Mouse (Mus musculus): ENCODE measurements around the gene Tpx2. TPM values are rescaled to one million over a fixed set of nuclear protein-coding genes. Genes with fewer than 3 reads are reported as not detected.
A peak's percentile ranks its signal among the peaks of the same experiment; 100 is the strongest.

Tpx2 gene
- polyA plus RNA-seq, 1 experiment from 2014 or later = 88.3 TPM

- 78% methylated on average over 6 of the region's 6 CpGs for WGBS
- peaks cover 38% of the 10 kb centered on the region for H3K27me3 ChIP-seq (replicated peaks; ENCODE audit: control insufficient read depth, insufficient read depth, low read length)
- H3K9ac ChIP-seq (ENCODE audit: low read length) = no peak overlapping the region
- H3K36me3 ChIP-seq (ENCODE audit: control insufficient read depth, insufficient read depth, low read length) = no peaks in the 10 kb centered on the region
- H3K4me3 ChIP-seq (ENCODE audit: low read depth, low read length) = no peak overlapping the region
- no peak overlapping the region for H3K27ac ChIP-seq (ENCODE audit: low read depth)
- no peak overlapping the region for H3K4me2 ChIP-seq (ENCODE audit: low read length)
- no peaks in the 10 kb centered on the region for H3K9me3 ChIP-seq (ENCODE audit: control insufficient read depth, low read length)
- H3K4me1 ChIP-seq (replicated peaks; ENCODE audit: control insufficient read depth, insufficient read depth, low read length) = peaks cover 20% of the 10 kb centered on the region
- DNase-seq (ENCODE audit: low spot score) (no peak), ATAC-seq (replicated peaks; ENCODE audit: low FRiP score, low TSS enrichment, low read depth) (no peak)
Observed at GRCm38 (mm10) chr2:152909848-152910247, 62.1 kb downstream of the Tpx2 start.

GRCm38 (mm10) chr2:152911031-152911430 lies 63.3 kb downstream of the Tpx2 start, which contains the start of gene Mylk2:
Gene Mylk2, plus strand, starts transcription at chr2:152911352.
- WGBS = 25% methylated on average over 12 of the region's 12 CpGs
- H3K4me1 ChIP-seq (replicated peaks; ENCODE audit: control insufficient read depth, insufficient read depth, low read length) = peaks cover 16% of the 10 kb centered on the region; the same call in 1 of the 2 replicates
- ATAC-seq (replicated peaks; ENCODE audit: low FRiP score, low TSS enrichment, low read depth) = no peak
- H3K36me3 ChIP-seq (ENCODE audit: control insufficient read depth, insufficient read depth, low read length) = no peaks in the 10 kb centered on the region
- H3K4me2 ChIP-seq (ENCODE audit: low read length) = no peak within 1 kb of the TSS
- H3K9ac ChIP-seq (ENCODE audit: low read length) = no peak within 1 kb of the TSS
- no peak for DNase-seq (ENCODE audit: low spot score)
- no peak within 1 kb of the TSS for H3K27ac ChIP-seq (ENCODE audit: low read depth)
- H3K27me3 ChIP-seq (replicated peaks; ENCODE audit: control insufficient read depth, insufficient read depth, low read length) = peaks cover 41% of the 10 kb centered on the region
- H3K9me3 ChIP-seq (ENCODE audit: control insufficient read depth, low read length) = no peaks in the 10 kb centered on the region
- no peak within 1 kb of the TSS for H3K4me3 ChIP-seq (ENCODE audit: low read depth, low read length)

GRCm38 (mm10) chr2:152911432-152911831 lies 63.7 kb downstream of the Tpx2 start:
- no peaks in the 10 kb centered on the region for H3K9me3 ChIP-seq (ENCODE audit: control insufficient read depth, low read length)
- H3K9ac ChIP-seq (ENCODE audit: low read length) = no peak overlapping the region
- H3K36me3 ChIP-seq (ENCODE audit: control insufficient read depth, insufficient read depth, low read length) = no peaks in the 10 kb centered on the region
- no peak overlapping the region for H3K4me3 ChIP-seq (ENCODE audit: low read depth, low read length)
- peaks cover 13% of the 10 kb centered on the region; the same call in 1 of the 2 replicates for H3K4me1 ChIP-seq (replicated peaks; ENCODE audit: control insufficient read depth, insufficient read depth, low read length)
- ATAC-seq (replicated peaks; ENCODE audit: low FRiP score, low TSS enrichment, low read depth) (no peak), DNase-seq (ENCODE audit: low spot score) (no peak)
- peaks cover 41% of the 10 kb centered on the region for H3K27me3 ChIP-seq (replicated peaks; ENCODE audit: control insufficient read depth, insufficient read depth, low read length)
- H3K4me2 ChIP-seq (ENCODE audit: low read length) = no peak overlapping the region
- 22% methylated on average over 6 of the region's 6 CpGs for WGBS
- H3K27ac ChIP-seq (ENCODE audit: low read depth) = no peak overlapping the region

- DNase-seq (ENCODE audit: low spot score) (no peak), ATAC-seq (replicated peaks; ENCODE audit: low FRiP score, low TSS enrichment, low read depth) (no peak)
- WGBS = 37% methylated on average over 7 of the region's 7 CpGs
- no peaks in the 10 kb centered on the region for H3K9me3 ChIP-seq (ENCODE audit: control insufficient read depth, low read length)
- no peaks in the 10 kb centered on the region for H3K36me3 ChIP-seq (ENCODE audit: control insufficient read depth, insufficient read depth, low read length)
- no peak overlapping the region for H3K4me3 ChIP-seq (ENCODE audit: low read depth, low read length)
- H3K27ac ChIP-seq (ENCODE audit: low read depth) = no peak overlapping the region
- peaks cover 12% of the 10 kb centered on the region; the same call in 1 of the 2 replicates for H3K4me1 ChIP-seq (replicated peaks; ENCODE audit: control insufficient read depth, insufficient read depth, low read length)
- H3K9ac ChIP-seq (ENCODE audit: low read length) = no peak overlapping the region
- no peak overlapping the region for H3K4me2 ChIP-seq (ENCODE audit: low read length)
- peaks cover 41% of the 10 kb centered on the region for H3K27me3 ChIP-seq (replicated peaks; ENCODE audit: control insufficient read depth, insufficient read depth, low read length)
Observed at GRCm38 (mm10) chr2:152913471-152913870, 65.7 kb downstream of the Tpx2 start.

GRCm38 (mm10) chr2:152914310-152915120 lies 66.8 kb downstream of the Tpx2 start:
- no peak overlapping the region for H3K27ac ChIP-seq (ENCODE audit: low read depth)
- peak; percentile 73 for ATAC-seq (replicated peaks; ENCODE audit: low FRiP score, low TSS enrichment, low read depth)
- no peaks in the 10 kb centered on the region for H3K36me3 ChIP-seq (ENCODE audit: control insufficient read depth, insufficient read depth, low read length)
- H3K9me3 ChIP-seq (ENCODE audit: control insufficient read depth, low read length) = no peaks in the 10 kb centered on the region
- H3K27me3 ChIP-seq (replicated peaks; ENCODE audit: control insufficient read depth, insufficient read depth, low read length) = peaks cover 41% of the 10 kb centered on the region
- no peak overlapping the region for H3K4me3 ChIP-seq (ENCODE audit: low read depth, low read length)
- DNase-seq (ENCODE audit: low spot score) = peak; percentile 92
- 2% methylated on average over 18 of the region's 18 CpGs for WGBS
- H3K4me2 ChIP-seq (ENCODE audit: low read length) = peak overlapping the region; percentile 13; the same call in 1 of the 2 replicates
- H3K4me1 ChIP-seq (replicated peaks; ENCODE audit: control insufficient read depth, insufficient read depth, low read length) = peaks cover 16% of the 10 kb centered on the region; the same call in 1 of the 2 replicates
- no peak overlapping the region for H3K9ac ChIP-seq (ENCODE audit: low read length)

GRCm38 (mm10) chr2:152915453-152915852 lies 67.7 kb downstream of the Tpx2 start:
- no peak for ATAC-seq (replicated peaks; ENCODE audit: low FRiP score, low TSS enrichment, low read depth)
- Histone ChIP-seq H3K9ac (ENCODE audit: low read length) (no peak overlapping the region), H3K9me3 (ENCODE audit: control insufficient read depth, low read length) (no peaks in the 10 kb centered on the region), H3K4me2 (ENCODE audit: low read length) (no peak overlapping the region), H3K36me3 (ENCODE audit: control insufficient read depth, insufficient read depth, low read length) (no peaks in the 10 kb centered on the region), H3K27me3 (replicated peaks; ENCODE audit: control insufficient read depth, insufficient read depth, low read length) (peaks cover 38% of the 10 kb centered on the region), H3K4me1 (replicated peaks; ENCODE audit: control insufficient read depth, insufficient read depth, low read length) (peaks cover 16% of the 10 kb centered on the region; the same call in 1 of the 2 replicates), H3K27ac (ENCODE audit: low read depth) (no peak overlapping the region), H3K4me3 (ENCODE audit: low read depth, low read length) (no peak overlapping the region)
- 67% methylated on average over 4 of the region's 4 CpGs for WGBS
- no peak for DNase-seq (ENCODE audit: low spot score)

GRCm38 (mm10) chr2:152916111-152916510 lies 68.3 kb downstream of the Tpx2 start:
- 55% methylated on average over 5 of the region's 5 CpGs for WGBS
- Histone ChIP-seq H3K4me1 (replicated peaks; ENCODE audit: control insufficient read depth, insufficient read depth, low read length) (peaks cover 16% of the 10 kb centered on the region; the same call in 1 of the 2 replicates), H3K9me3 (ENCODE audit: control insufficient read depth, low read length) (no peaks in the 10 kb centered on the region), H3K36me3 (ENCODE audit: control insufficient read depth, insufficient read depth, low read length) (no peaks in the 10 kb centered on the region), H3K4me2 (ENCODE audit: low read length) (no peak overlapping the region), H3K4me3 (ENCODE audit: low read depth, low read length) (no peak overlapping the region), H3K27me3 (replicated peaks; ENCODE audit: control insufficient read depth, insufficient read depth, low read length) (peaks cover 31% of the 10 kb centered on the region), H3K27ac (ENCODE audit: low read depth) (no peak overlapping the region), H3K9ac (ENCODE audit: low read length) (no peak overlapping the region)
- DNase-seq (ENCODE audit: low spot score) = no peak
- no peak for ATAC-seq (replicated peaks; ENCODE audit: low FRiP score, low TSS enrichment, low read depth)

GRCm38 (mm10) chr2:152917671-152918070 lies 69.9 kb downstream of the Tpx2 start:
- Histone ChIP-seq H3K4me3 (ENCODE audit: low read depth, low read length) (no peak overlapping the region), H3K27me3 (replicated peaks; ENCODE audit: control insufficient read depth, insufficient read depth, low read length) (peaks cover 16% of the 10 kb centered on the region), H3K36me3 (ENCODE audit: control insufficient read depth, insufficient read depth, low read length) (no peaks in the 10 kb centered on the region), H3K27ac (ENCODE audit: low read depth) (no peak overlapping the region), H3K9me3 (ENCODE audit: control insufficient read depth, low read length) (no peaks in the 10 kb centered on the region), H3K4me2 (ENCODE audit: low read length) (no peak overlapping the region), H3K9ac (ENCODE audit: low read length) (no peak overlapping the region), H3K4me1 (replicated peaks; ENCODE audit: control insufficient read depth, insufficient read depth, low read length) (peaks cover 16% of the 10 kb centered on the region; the same call in 1 of the 2 replicates)
- ATAC-seq (replicated peaks; ENCODE audit: low FRiP score, low TSS enrichment, low read depth) (no peak), DNase-seq (ENCODE audit: low spot score) (no peak)
- WGBS = 42% methylated on average over 9 of the region's 9 CpGs
